Mouse (Mus musculus) forebrain, embryonic 15.5 days (tissue): ENCODE measurements around the gene Smug1. TPM values are rescaled to one million over a fixed set of nuclear protein-coding genes. Genes with fewer than 3 reads are reported as not detected.
A peak's percentile ranks its signal among the peaks of the same experiment; 100 is the strongest.

Experiments
- ATAC-seq: fragments of 200-750 bp; cut with Nextera tagmentation; replicated peaks from 2 replicates; pipeline ENCODE4 v1.8.0; 2017; ENCODE audit warnings: mild to moderate bottlenecking, moderate TSS enrichment, moderate library complexity
- H3K27ac ChIP-seq: fragments of 300-500 bp; sonication (generic); replicated peaks from 2 replicates; pipeline ENCODE4 v1.5.1; 2015; ENCODE audit warnings: mild to moderate bottlenecking, inconsistent platforms
- H3K27me3 ChIP-seq: fragments of 300-500 bp; sonication (generic); 2 replicates; pipeline ENCODE4 v1.6.1; 2015; ENCODE audit warnings: inconsistent platforms
- H3K36me3 ChIP-seq: fragments of 300-500 bp; sonication (generic); 2 replicates; pipeline ENCODE4 v1.6.1; 2015; ENCODE audit warnings: mild to moderate bottlenecking, inconsistent platforms
- H3K4me1 ChIP-seq: fragments of 300-500 bp; sonication (generic); 2 replicates; pipeline ENCODE4 v1.6.1; 2015; ENCODE audit warnings: inconsistent platforms
- H3K4me2 ChIP-seq: fragments of 300-500 bp; sonication (generic); replicated peaks from 2 replicates; pipeline ENCODE4 v1.6.1; 2015; ENCODE audit warnings: mild to moderate bottlenecking, inconsistent platforms
- H3K4me3 ChIP-seq: fragments of 300-500 bp; sonication (generic); 2 replicates; pipeline ENCODE4 v1.5.1; 2015; ENCODE audit warnings: mild to moderate bottlenecking, inconsistent platforms
- H3K9ac ChIP-seq: fragments of 300-500 bp; sonication (generic); replicated peaks from 2 replicates; pipeline ENCODE4 v1.6.1; 2015; ENCODE audit warnings: mild to moderate bottlenecking, inconsistent platforms
- H3K9me3 ChIP-seq: fragments of 300-500 bp; sonication (generic); 2 replicates; pipeline ENCODE4 v1.6.1; 2016; ENCODE audit warnings: inconsistent platforms
- WGBS: fragments of 180-500 bp; shearing (Covaris S2); methylation state at CpG from one replicate; pipeline ENCODE4 v1.1.7; 2015; ENCODE audit warnings: mixed read lengths; 5-methylcytosine and 5-hydroxymethylcytosine counted together
- polyA plus RNA-seq: library from polyadenylated mRNA; unstranded; fragments of >200 nt; fragmentation: Nextera tagmentation; extraction: Ambion mirVana; gene quantifications from 2 replicates; pipeline ENCODE4 v1.2.1, GENCODE M21; 2015

The Smug1 gene
- polyA plus RNA-seq, 1 experiment from 2014 or later = 26.8 TPM

GRCm38 (mm10) chr15:103172537-103172936 is 5.6 kb upstream of the Smug1 start:
- WGBS = 2% methylated on average over 10 of the region's 10 CpGs
- H3K4me2 ChIP-seq = no peak overlapping the region
- H3K9ac ChIP-seq = no peak overlapping the region
- no peaks in the 10 kb centered on the region for H3K9me3 ChIP-seq
- H3K27ac ChIP-seq = no peak overlapping the region
- H3K36me3 ChIP-seq = no peaks in the 10 kb centered on the region
- H3K4me1 ChIP-seq = peaks cover 29% of the 10 kb centered on the region
- ATAC-seq = no peak
- no peak overlapping the region for H3K4me3 ChIP-seq
- peaks cover 100% of the 10 kb centered on the region for H3K27me3 ChIP-seq

DNA sequence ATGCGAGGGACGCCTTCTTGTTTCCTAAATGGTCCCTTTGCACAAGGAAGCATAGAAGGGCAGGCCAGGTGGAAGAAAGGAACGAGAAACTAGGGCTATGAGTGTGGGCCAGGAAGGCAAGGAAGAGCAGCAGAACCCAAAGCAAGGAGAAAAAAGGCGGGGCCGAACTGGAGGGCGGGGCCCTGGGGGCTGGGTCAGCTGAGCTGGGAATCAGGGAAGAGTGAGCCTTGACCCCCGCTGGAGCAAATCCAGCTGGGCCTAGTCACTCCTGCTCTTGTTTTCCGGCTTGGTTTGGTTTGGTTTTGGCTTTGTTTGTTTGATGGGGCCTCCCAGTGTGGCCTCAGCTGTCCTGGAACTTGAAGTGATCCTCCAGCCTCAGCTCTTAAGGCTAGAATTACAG is 4.4 kb upstream of the Smug1 start:
- Histone ChIP-seq H3K4me2 (no peak overlapping the region), H3K27me3 (peaks cover 100% of the 10 kb centered on the region)
- WGBS = 8% methylated on average over 7 of the region's 8 CpGs

DNA sequence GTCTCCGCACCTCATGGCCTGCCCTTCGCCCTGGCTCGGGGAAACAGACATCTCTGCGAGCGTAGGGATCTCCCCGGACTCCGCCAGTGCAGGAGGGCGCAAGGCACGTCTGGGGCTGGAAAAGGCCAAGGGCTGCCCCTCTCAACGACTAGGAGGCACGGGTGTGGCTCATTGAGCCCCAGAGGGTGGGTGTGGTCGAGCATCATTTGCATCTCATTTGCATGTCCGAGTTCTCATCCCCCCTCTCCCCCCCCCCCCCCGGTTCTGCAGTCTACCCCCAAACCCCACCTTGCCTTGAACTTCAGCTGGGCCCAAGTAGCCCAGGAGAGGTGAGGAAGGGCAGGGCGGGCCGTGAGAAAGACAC is 3.4 kb upstream of the Smug1 start:
- H3K4me1 ChIP-seq = peaks cover 22% of the 10 kb centered on the region
- H3K4me3 ChIP-seq = peak overlapping the region; percentile 18; the same call in 1 of the 2 replicates
- peaks cover 98% of the 10 kb centered on the region for H3K27me3 ChIP-seq
- H3K9me3 ChIP-seq = no peaks in the 10 kb centered on the region
- WGBS = 2% methylated on average over 16 of the region's 16 CpGs
- no peaks in the 10 kb centered on the region for H3K36me3 ChIP-seq
- H3K27ac ChIP-seq = no peak overlapping the region
- H3K4me2 ChIP-seq = peak overlapping the region; percentile 89
- no peak for ATAC-seq
- 0 out of 2 replicates have a peak overlapping the region, but pooled peaks have one; percentile 4 for H3K9ac ChIP-seq

More for the DNA sequence above, 4.4 kb upstream of the Smug1 start:
- H3K4me3 ChIP-seq = no peak overlapping the region
- no peak overlapping the region for H3K9ac ChIP-seq
- no peaks in the 10 kb centered on the region for H3K36me3 ChIP-seq
- peaks cover 21% of the 10 kb centered on the region for H3K4me1 ChIP-seq
- no peak overlapping the region for H3K27ac ChIP-seq
- ATAC-seq = no peak
- H3K9me3 ChIP-seq = no peaks in the 10 kb centered on the region

DNA sequence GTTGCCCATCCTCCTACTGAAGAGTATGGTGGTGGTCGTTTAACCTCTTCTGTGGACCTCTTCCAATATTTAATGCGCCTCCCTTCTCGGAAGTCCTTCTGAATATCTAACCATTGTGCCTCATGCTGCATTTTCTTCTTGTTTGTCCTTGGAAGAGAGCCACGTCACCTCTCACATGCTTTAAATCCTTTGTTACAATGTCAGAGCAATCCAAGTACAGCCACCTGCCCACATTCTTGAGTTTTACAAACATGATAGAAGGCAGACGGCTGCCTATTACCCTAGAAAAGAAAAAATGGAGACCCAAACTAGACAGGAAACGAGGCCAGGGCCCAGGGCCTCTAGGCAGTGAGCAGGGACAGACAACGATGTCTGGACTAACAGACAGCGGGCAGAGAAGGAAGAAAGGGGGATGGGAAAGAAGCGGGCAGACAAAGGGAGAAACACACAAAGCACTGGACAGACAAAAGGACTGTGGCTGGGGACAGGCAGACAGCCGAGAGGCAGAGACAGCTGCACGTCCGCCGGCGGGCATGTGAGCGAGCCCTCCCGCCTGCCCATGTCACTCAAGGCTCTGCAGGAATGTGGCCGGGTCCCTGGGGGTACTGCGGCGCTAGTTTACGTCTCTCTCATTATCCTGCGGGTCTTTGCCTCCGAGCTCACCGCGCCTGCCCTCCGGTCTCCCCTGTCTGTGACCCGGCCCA is 2.9 kb upstream of the Smug1 start:
- Histone ChIP-seq H3K4me1 (peaks cover 24% of the 10 kb centered on the region), H3K27ac (no peak overlapping the region), H3K4me3 (peak overlapping the region; percentile 48), H3K27me3 (peaks cover 92% of the 10 kb centered on the region), H3K9ac (peak overlapping the region; percentile 54), H3K9me3 (no peaks in the 10 kb centered on the region), H3K4me2 (peak overlapping the region; percentile 89), H3K36me3 (no peaks in the 10 kb centered on the region)
- ATAC-seq = no peak
- 1% methylated on average over 26 of the region's 26 CpGs for WGBS

GRCm38 (mm10) chr15:103168801-103169611 is 2.1 kb upstream of the Smug1 start:
- Histone ChIP-seq H3K4me1 (peaks cover 24% of the 10 kb centered on the region), H3K36me3 (no peaks in the 10 kb centered on the region), H3K4me3 (peak overlapping the region; percentile 48), H3K9me3 (no peaks in the 10 kb centered on the region), H3K4me2 (peak overlapping the region; percentile 89), H3K27me3 (peaks cover 85% of the 10 kb centered on the region), H3K27ac (no peak overlapping the region), H3K9ac (peak overlapping the region; percentile 54)
- ATAC-seq = 0 out of 2 replicates have a peak, but pooled peaks have one; percentile 10
- under 1% methylated on average over 63 of the region's 63 CpGs for WGBS

DNA sequence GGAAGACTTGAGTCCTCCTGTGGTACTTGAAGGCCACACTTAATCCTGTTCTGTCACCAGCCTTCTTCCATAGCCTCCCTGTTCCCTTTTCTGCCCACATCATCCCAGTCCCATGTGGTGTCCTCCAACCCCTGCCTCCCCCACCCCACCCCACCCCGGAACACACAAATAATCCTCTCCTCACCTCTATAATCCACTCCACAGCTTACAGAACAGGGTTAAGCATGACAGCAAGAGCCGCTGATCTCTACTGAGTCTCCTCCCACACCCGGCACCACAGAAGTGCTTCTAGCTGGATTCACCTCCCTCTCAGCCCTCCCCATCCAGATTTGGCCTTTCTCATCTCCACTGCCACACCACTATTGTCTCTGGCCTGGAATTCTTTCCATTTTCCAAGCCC is 894 bp upstream of the Smug1 start:
- H3K36me3 ChIP-seq = no peaks in the 10 kb centered on the region
- no peak overlapping the region for H3K27ac ChIP-seq
- H3K9me3 ChIP-seq = no peaks in the 10 kb centered on the region
- peaks cover 28% of the 10 kb centered on the region for H3K4me1 ChIP-seq
- peaks cover 73% of the 10 kb centered on the region for H3K27me3 ChIP-seq
- no peak overlapping the region for H3K4me3 ChIP-seq
- ATAC-seq = no peak
- H3K9ac ChIP-seq = no peak overlapping the region
- no peak overlapping the region for H3K4me2 ChIP-seq
- WGBS = 13% methylated on average over 3 of the region's 3 CpGs

DNA sequence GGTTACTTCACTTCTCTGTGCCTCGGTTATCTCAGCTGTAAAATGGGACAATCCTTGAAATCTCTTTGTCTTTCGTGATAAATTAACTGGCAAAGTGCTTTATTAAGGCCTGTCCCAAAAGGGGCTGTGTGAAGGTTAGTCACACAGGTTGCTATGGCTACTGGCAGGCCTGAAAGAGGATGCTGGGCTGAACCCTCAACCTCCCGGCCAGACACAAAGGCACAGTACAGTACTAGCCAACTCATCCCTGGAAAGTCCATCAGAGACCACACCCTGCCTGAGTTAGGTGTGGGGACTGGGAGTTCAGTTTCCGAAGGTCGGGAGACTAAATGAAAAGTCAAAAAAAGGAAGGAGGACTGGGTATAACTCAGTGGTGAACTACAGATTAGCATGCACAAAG is 968 bp downstream of the Smug1 start:
- Histone ChIP-seq H3K9ac (no peak overlapping the region), H3K4me3 (no peak overlapping the region), H3K4me2 (no peak overlapping the region), H3K36me3 (no peaks in the 10 kb centered on the region), H3K4me1 (peaks cover 37% of the 10 kb centered on the region), H3K27me3 (peaks cover 54% of the 10 kb centered on the region), H3K9me3 (no peaks in the 10 kb centered on the region), H3K27ac (no peak overlapping the region)
- 36% methylated on average over 5 of the region's 5 CpGs for WGBS
- ATAC-seq = no peak

GRCm38 (mm10) chr15:103165379-103165778 is 1.5 kb downstream of the Smug1 start:
- no peak overlapping the region for H3K4me3 ChIP-seq
- WGBS = under 1% methylated on average over 13 of the region's 13 CpGs
- peaks cover 49% of the 10 kb centered on the region for H3K27me3 ChIP-seq

GRCm38 (mm10) chr15:103163182-103163919 is 3.5 kb downstream of the Smug1 start:
- peak overlapping the region; percentile 69 for H3K4me3 ChIP-seq
- H3K4me1 ChIP-seq = peaks cover 17% of the 10 kb centered on the region
- ATAC-seq = peak; percentile 91
- H3K9ac ChIP-seq = peak overlapping the region; percentile 70
- no peaks in the 10 kb centered on the region for H3K36me3 ChIP-seq
- H3K27me3 ChIP-seq = peaks cover 28% of the 10 kb centered on the region
- WGBS = 8% methylated on average over 25 of the region's 25 CpGs
- H3K9me3 ChIP-seq = no peaks in the 10 kb centered on the region
- peak overlapping the region; percentile 59 for H3K4me2 ChIP-seq
- H3K27ac ChIP-seq = no peak overlapping the region; the same call in 1 of the 2 replicates

More at GRCm38 (mm10) chr15:103165379-103165778, 1.5 kb downstream of the Smug1 start:
- Histone ChIP-seq H3K27ac (no peak overlapping the region), H3K4me2 (no peak overlapping the region), H3K4me1 (peaks cover 37% of the 10 kb centered on the region), H3K9ac (no peak overlapping the region), H3K9me3 (no peaks in the 10 kb centered on the region), H3K36me3 (no peaks in the 10 kb centered on the region)
- peak; percentile 14 for ATAC-seq

GRCm38 (mm10) chr15:103157585-103157984 is 9.3 kb downstream of the Smug1 start:
- WGBS = 79% methylated on average over 10 of the region's 10 CpGs
- no peak for ATAC-seq

GRCm38 (mm10) chr15:103156890-103157289 is 10.0 kb downstream of the Smug1 start:
- H3K27ac ChIP-seq = no peak overlapping the region
- H3K4me2 ChIP-seq = no peak overlapping the region
- no peaks in the 10 kb centered on the region for H3K9me3 ChIP-seq
- no peak overlapping the region for H3K4me3 ChIP-seq
- H3K4me1 ChIP-seq = peaks cover 10% of the 10 kb centered on the region
- WGBS = 49% methylated on average over 7 of the region's 7 CpGs
- H3K27me3 ChIP-seq = no peaks in the 10 kb centered on the region
- H3K9ac ChIP-seq = no peak overlapping the region
- H3K36me3 ChIP-seq = no peaks in the 10 kb centered on the region
- ATAC-seq = no peak

More at GRCm38 (mm10) chr15:103157585-103157984, 9.3 kb downstream of the Smug1 start:
- Histone ChIP-seq H3K36me3 (no peaks in the 10 kb centered on the region), H3K4me1 (peaks cover 17% of the 10 kb centered on the region), H3K4me2 (no peak overlapping the region), H3K4me3 (no peak overlapping the region), H3K27ac (no peak overlapping the region), H3K27me3 (no peaks in the 10 kb centered on the region), H3K9ac (no peak overlapping the region), H3K9me3 (no peaks in the 10 kb centered on the region)
